Mouse (Mus musculus): ENCODE measurements around the gene Ilkap. TPM values are rescaled to one million over a fixed set of nuclear protein-coding genes. Genes with fewer than 3 reads are reported as not detected.

Ilkap gene
- polyA plus RNA-seq, 1 experiment = 77.6 TPM

DNA sequence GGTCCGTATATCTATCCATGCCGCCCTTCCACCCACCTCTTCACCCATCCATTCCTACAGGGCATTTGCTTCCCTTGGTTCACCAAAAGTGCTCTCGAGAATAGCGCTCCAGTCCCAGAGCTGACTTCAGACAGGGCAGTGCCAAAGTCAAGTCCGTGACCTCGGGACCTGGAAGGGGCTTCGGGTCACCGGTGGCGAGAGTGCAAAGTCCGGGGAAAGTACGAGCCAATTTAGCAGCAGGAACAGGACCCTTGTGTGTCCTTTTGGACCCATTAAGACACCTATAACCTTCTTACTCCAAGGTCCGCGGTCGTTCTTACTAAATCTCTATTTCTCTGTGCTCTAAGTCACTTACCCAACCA lies 14.9 kb upstream of the Ilkap start:
- peaks cover 10% of the 10 kb centered on the region for H3K79me2 ChIP-seq (ENCODE audit: control insufficient read depth, insufficient read depth)
- TF ChIP-seq FOSL1 (IDR thresholded peaks at IDR 0.05; ENCODE audit: insufficient read depth, low read length, poor library complexity, severe bottlenecking) = no peak
- TF ChIP-seq CTCF (IDR thresholded peaks at IDR 0.05; ENCODE audit: control insufficient read depth, insufficient read depth, insufficient read length) = no peak
- TF ChIP-seq MYOD1 (IDR thresholded peaks at IDR 0.05; ENCODE audit: control insufficient read depth, insufficient read length, low read depth) = no peak
- TF ChIP-seq MYOG (IDR thresholded peaks at IDR 0.05; ENCODE audit: control insufficient read depth, extremely low read depth, insufficient read length) = no peak
- TF ChIP-seq CEBPB (IDR thresholded peaks at IDR 0.05; ENCODE audit: low read depth) = no peak
- no peak for TF ChIP-seq USF1 (IDR thresholded peaks at IDR 0.05; ENCODE audit: low read depth)
- no peak for TF ChIP-seq MAX (IDR thresholded peaks at IDR 0.05)

DNA sequence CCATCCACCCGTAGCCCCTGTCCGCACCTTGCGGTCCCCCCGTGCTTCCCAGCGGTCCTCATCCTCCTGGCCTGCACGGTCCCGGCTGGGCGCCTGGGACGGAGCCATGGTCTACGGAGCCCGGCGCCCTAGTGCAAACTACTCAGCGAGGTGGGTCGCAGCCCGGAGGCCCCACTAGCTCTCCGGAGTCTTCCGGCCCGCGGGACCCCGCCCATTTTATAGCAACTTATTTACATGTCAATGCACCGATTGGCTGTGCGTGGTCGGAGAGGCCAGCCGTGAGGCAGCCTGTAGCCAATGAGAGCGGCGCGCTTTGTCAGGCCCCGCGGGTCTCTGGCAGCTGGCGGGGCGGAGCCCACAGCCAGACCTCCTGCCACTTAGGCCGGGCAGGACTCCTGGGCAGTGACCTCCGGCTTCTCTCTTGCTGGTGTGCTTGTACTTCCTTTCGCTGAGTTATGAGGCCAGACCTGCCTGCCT lies 14.5 kb upstream of the Ilkap start:
- TF ChIP-seq MYOG (IDR thresholded peaks at IDR 0.05; ENCODE audit: control insufficient read depth, extremely low read depth, insufficient read length) = no peak
- TF ChIP-seq MAX (IDR thresholded peaks at IDR 0.05) = peak; percentile 24
- TF ChIP-seq USF1 (IDR thresholded peaks at IDR 0.05; ENCODE audit: low read depth) = no peak
- TF ChIP-seq FOSL1 (IDR thresholded peaks at IDR 0.05; ENCODE audit: insufficient read depth, low read length, poor library complexity, severe bottlenecking) = no peak
- peak; percentile 51 for TF ChIP-seq MYOD1 (IDR thresholded peaks at IDR 0.05; ENCODE audit: control insufficient read depth, insufficient read length, low read depth)
- Histone ChIP-seq H3K4me3 (ENCODE audit: insufficient read depth, poor library complexity, severe bottlenecking) (peak overlapping the region; percentile 72), H3K79me2 (ENCODE audit: control insufficient read depth, insufficient read depth) (peaks cover 10% of the 10 kb centered on the region), H3K27me3 (ENCODE audit: control insufficient read depth, insufficient read depth, insufficient read length) (no peaks in the 10 kb centered on the region), H3K36me3 (ENCODE audit: control insufficient read depth, insufficient read depth) (no peaks in the 10 kb centered on the region), H3K79me3 (ENCODE audit: low read depth) (no peaks in the 10 kb centered on the region), H3ac (ENCODE audit: control insufficient read depth, insufficient read length, low read depth) (peak overlapping the region; percentile 82)

More for the DNA sequence above, 14.9 kb upstream of the Ilkap start:
- Histone ChIP-seq H3ac (ENCODE audit: control insufficient read depth, insufficient read length, low read depth) (peak overlapping the region; percentile 47), H3K36me3 (ENCODE audit: control insufficient read depth, insufficient read depth) (no peaks in the 10 kb centered on the region), H3K79me3 (ENCODE audit: low read depth) (no peaks in the 10 kb centered on the region), H3K4me3 (ENCODE audit: insufficient read depth, poor library complexity, severe bottlenecking) (peak overlapping the region; percentile 72), H3K27me3 (ENCODE audit: control insufficient read depth, insufficient read depth, insufficient read length) (no peaks in the 10 kb centered on the region)

DNA sequence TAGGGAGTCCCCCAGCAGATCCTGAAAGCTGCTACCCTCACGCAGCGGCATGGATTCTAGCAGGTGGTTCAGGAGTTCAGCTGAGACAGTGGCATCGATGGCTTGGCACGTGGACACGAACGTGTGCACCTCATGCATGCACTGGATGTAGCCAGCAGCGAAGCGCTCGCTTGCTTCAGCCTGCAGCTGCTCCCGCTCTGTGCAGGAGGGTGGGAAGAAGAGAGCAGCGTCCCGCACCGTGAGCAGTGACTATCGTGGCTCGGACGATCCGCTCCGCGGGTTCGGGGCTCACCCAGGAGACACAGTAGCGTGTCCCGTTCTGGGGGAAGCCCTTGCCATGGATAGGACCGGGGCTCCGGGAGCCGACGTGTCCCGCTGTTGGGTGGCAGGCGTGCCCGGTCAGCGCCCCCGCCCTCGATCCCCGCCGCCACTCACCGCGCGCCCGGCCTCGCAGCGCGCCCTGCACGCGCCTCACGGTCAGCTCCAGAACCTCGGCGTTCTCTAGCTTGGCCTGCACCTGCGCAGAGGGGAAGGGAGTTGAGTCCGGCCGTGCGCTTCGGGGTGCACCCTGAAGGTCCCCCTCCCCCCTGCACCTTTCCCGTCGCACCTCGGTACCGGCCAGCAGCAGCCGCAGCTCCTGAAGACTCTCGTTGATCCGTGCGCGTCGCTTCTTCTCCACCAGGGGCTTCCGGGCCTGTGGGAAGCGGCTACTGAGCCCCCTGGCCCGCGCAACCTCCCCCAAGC lies 13.8 kb upstream of the Ilkap start:
- TF ChIP-seq CTCF (IDR thresholded peaks at IDR 0.05; ENCODE audit: control insufficient read depth, insufficient read depth, insufficient read length) = no peak
- no peak for TF ChIP-seq MYOD1 (IDR thresholded peaks at IDR 0.05; ENCODE audit: control insufficient read depth, insufficient read length, low read depth)
- no peak for TF ChIP-seq USF1 (IDR thresholded peaks at IDR 0.05; ENCODE audit: low read depth)
- no peak for TF ChIP-seq CEBPB (IDR thresholded peaks at IDR 0.05; ENCODE audit: low read depth)
- no peak for TF ChIP-seq FOSL1 (IDR thresholded peaks at IDR 0.05; ENCODE audit: insufficient read depth, low read length, poor library complexity, severe bottlenecking)
- no peak for TF ChIP-seq MYOG (IDR thresholded peaks at IDR 0.05; ENCODE audit: control insufficient read depth, extremely low read depth, insufficient read length)
- no peak for TF ChIP-seq MAX (IDR thresholded peaks at IDR 0.05)
- peak overlapping the region; percentile 72 for H3K4me3 ChIP-seq (ENCODE audit: insufficient read depth, poor library complexity, severe bottlenecking)
- H3K79me2 ChIP-seq (ENCODE audit: control insufficient read depth, insufficient read depth) = peaks cover 10% of the 10 kb centered on the region
- no peaks in the 10 kb centered on the region for H3K27me3 ChIP-seq (ENCODE audit: control insufficient read depth, insufficient read depth, insufficient read length)
- H3ac ChIP-seq (ENCODE audit: control insufficient read depth, insufficient read length, low read depth) = peak overlapping the region; percentile 82
- no peaks in the 10 kb centered on the region for H3K36me3 ChIP-seq (ENCODE audit: control insufficient read depth, insufficient read depth)
- no peaks in the 10 kb centered on the region for H3K79me3 ChIP-seq (ENCODE audit: low read depth)

DNA sequence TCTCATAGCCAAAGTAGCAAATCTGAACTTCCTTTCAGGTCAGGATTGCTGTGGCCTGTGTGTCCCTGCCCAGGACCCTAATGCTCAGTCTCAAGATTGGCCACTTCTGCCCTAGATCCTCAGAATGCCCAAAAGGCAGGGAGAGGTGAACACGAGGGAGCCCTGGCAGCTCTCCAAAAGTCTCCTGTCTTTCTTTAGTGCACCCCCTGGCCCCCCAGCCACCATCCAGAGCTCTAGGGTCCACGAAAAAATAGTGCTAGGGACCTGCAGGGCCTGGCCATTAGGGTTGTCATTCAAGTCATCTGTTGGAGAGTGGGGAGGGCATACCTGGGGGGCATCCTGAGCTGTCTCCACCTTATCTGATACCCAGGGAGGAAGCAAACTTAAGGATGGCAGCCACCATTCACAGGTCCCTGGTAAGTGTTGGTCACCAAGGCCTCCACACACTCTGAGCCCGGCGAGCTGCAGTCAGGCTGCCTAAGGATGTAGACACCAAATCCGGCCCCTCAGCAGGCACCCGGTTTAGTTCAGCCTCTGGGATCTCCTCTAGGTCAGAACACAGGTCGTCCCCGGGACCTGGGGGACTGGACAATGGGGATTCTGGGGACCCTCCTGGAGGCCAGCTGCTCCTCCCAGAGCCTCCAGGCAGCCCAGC lies 13.1 kb upstream of the Ilkap start:
- no peaks in the 10 kb centered on the region for H3K79me3 ChIP-seq (ENCODE audit: low read depth)
- no peak overlapping the region for H3K4me3 ChIP-seq (ENCODE audit: insufficient read depth, poor library complexity, severe bottlenecking)
- no peaks in the 10 kb centered on the region for H3K27me3 ChIP-seq (ENCODE audit: control insufficient read depth, insufficient read depth, insufficient read length)
- H3K36me3 ChIP-seq (ENCODE audit: control insufficient read depth, insufficient read depth) = no peaks in the 10 kb centered on the region
- peak overlapping the region; percentile 82 for H3ac ChIP-seq (ENCODE audit: control insufficient read depth, insufficient read length, low read depth)
- no peak for TF ChIP-seq CEBPB (IDR thresholded peaks at IDR 0.05; ENCODE audit: low read depth)
- no peak for TF ChIP-seq USF1 (IDR thresholded peaks at IDR 0.05; ENCODE audit: low read depth)
- TF ChIP-seq MYOD1 (IDR thresholded peaks at IDR 0.05; ENCODE audit: control insufficient read depth, insufficient read length, low read depth) = no peak
- TF ChIP-seq MAX (IDR thresholded peaks at IDR 0.05) = no peak
- TF ChIP-seq FOSL1 (IDR thresholded peaks at IDR 0.05; ENCODE audit: insufficient read depth, low read length, poor library complexity, severe bottlenecking) = no peak
- TF ChIP-seq MYOG (IDR thresholded peaks at IDR 0.05; ENCODE audit: control insufficient read depth, extremely low read depth, insufficient read length) = no peak
- TF ChIP-seq CTCF (IDR thresholded peaks at IDR 0.05; ENCODE audit: control insufficient read depth, insufficient read depth, insufficient read length) = no peak
- H3K79me2 ChIP-seq (ENCODE audit: control insufficient read depth, insufficient read depth) = peaks cover 10% of the 10 kb centered on the region

DNA sequence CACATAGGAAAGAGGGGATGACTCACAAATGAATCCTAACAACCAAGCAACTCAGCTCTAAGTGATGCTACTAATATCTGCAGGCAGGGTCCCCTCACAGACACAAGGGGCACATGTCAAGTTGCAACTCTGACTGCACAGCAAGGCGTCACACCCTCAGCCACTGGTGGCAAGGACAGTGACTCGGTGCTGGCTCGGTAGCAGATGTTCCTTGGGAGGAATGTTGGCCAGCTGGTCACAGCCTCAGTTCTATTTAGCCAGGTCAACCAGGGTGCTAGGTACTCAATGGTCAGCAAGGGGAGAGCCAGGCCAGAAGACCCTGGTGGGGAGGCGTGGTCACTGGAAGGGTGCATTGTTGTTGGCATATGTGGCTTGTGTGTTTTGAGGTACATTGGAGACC lies 9.2 kb upstream of the Ilkap start:
- no peak overlapping the region for H3ac ChIP-seq (ENCODE audit: control insufficient read depth, insufficient read length, low read depth)

More for the DNA sequence above, 9.2 kb upstream of the Ilkap start:
- no peak overlapping the region for H3K4me3 ChIP-seq (ENCODE audit: insufficient read depth, poor library complexity, severe bottlenecking)
- no peak for TF ChIP-seq MAX (IDR thresholded peaks at IDR 0.05)
- no peak for TF ChIP-seq USF1 (IDR thresholded peaks at IDR 0.05; ENCODE audit: low read depth)
- TF ChIP-seq MYOD1 (IDR thresholded peaks at IDR 0.05; ENCODE audit: control insufficient read depth, insufficient read length, low read depth) = no peak
- no peak for TF ChIP-seq CTCF (IDR thresholded peaks at IDR 0.05; ENCODE audit: control insufficient read depth, insufficient read depth, insufficient read length)
- no peak for TF ChIP-seq FOSL1 (IDR thresholded peaks at IDR 0.05; ENCODE audit: insufficient read depth, low read length, poor library complexity, severe bottlenecking)
- no peak for TF ChIP-seq MYOG (IDR thresholded peaks at IDR 0.05; ENCODE audit: control insufficient read depth, extremely low read depth, insufficient read length)
- TF ChIP-seq CEBPB (IDR thresholded peaks at IDR 0.05; ENCODE audit: low read depth) = no peak
- H3K27me3 ChIP-seq (ENCODE audit: control insufficient read depth, insufficient read depth, insufficient read length) = no peaks in the 10 kb centered on the region
- H3K79me3 ChIP-seq (ENCODE audit: low read depth) = no peaks in the 10 kb centered on the region
- H3K36me3 ChIP-seq (ENCODE audit: control insufficient read depth, insufficient read depth) = no peaks in the 10 kb centered on the region
- peaks cover 10% of the 10 kb centered on the region for H3K79me2 ChIP-seq (ENCODE audit: control insufficient read depth, insufficient read depth)
